Mouse (Mus musculus): ENCODE data around the gene Grasp. TPM values are rescaled to one million over a fixed set of nuclear protein-coding genes. Genes with fewer than 3 reads are reported as not detected.

The Grasp gene
- total RNA-seq, 2 experiments from 2014 or later = 89.7 to 107 TPM

DNA sequence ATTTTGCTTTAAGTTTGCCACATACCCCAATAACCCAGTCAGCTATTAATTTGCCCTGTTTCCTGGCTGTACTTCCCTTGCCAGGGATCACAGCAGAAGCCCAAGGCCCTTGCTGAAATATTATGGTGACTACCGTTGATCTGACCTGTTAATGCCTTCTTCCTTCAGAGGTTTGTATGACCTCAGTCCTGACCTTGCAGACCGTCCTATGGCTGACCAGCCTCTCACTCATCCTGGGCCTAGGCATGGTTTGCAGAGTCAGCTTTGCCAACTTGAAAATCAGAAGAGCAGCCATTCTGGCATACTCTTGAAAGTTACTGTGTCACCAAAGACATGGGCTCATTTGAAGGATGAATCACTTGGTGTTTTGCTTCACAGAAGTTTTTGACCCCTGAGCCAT, 8.9 kb upstream of the Grasp start:
- H3K27ac ChIP-seq = no peak overlapping the region
- no peak overlapping the region for H3K4me3 ChIP-seq
- intact Hi-C loops (cut with DNase I) = no loop called here
- no peak for DNase-seq (ENCODE audit: extremely low spot score in 1 of 2, low spot score in 2 of 2)
- TF ChIP-seq CTCF (IDR thresholded peaks at IDR 0.05) = no peak

DNA sequence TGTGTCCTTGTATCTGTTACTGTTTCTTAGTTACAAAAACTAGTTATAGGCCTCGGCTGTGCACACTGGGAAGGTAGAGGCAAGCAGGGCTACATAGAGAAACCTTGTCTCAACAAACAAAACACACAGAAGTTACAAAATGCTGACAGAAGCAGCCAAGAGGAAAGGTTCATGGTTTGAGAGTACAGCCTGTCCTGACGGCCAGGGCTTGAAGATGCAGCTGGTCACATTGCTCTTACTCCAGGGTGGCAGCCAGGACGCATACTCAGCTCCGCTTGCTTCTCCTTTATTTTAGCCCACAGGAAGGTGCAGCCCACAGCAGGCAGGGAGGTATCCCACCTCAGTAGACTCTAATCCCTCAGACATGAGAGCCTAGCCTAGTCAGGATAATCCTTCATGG, 8.0 kb upstream of the Grasp start:
- no peak overlapping the region for H3K4me3 ChIP-seq
- no peak overlapping the region for H3K27ac ChIP-seq
- DNase-seq (ENCODE audit: extremely low spot score in 1 of 2, low spot score in 2 of 2) = no peak
- intact Hi-C loops (cut with DNase I) = no loop called here
- TF ChIP-seq CTCF (IDR thresholded peaks at IDR 0.05) = no peak

DNA sequence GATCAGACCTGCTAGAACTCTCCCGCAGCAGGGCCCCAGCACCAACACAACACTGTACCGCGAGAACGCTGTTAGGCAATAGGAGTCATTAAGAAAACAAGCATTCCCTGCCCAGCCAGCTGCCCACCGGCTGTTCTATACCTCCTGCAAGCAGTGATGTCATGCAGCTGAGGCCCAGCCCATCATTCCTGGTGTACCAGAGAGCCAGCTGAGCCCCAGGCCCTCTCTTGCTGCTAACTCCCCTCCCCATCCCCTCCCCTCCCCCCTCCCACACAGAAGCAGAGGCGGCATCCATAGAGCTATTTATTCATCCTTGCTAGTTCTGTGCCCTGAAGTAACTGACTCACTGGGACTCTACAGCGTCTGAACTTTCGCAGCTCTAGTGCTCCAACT, 3.1 kb upstream of the Grasp start:
- Histone ChIP-seq H3K27ac (no peak overlapping the region), H3K4me3 (no peak overlapping the region)
- TF ChIP-seq CTCF (IDR thresholded peaks at IDR 0.05) = no peak
- intact Hi-C loops (cut with DNase I) = loop anchor here (1.0 to 10.0 kb wide), 3 partner anchors 62 to 854 kb away; partner anchors contain the start of gene Eif4b
- DNase-seq (ENCODE audit: extremely low spot score in 1 of 2, low spot score in 2 of 2) = no peak

DNA sequence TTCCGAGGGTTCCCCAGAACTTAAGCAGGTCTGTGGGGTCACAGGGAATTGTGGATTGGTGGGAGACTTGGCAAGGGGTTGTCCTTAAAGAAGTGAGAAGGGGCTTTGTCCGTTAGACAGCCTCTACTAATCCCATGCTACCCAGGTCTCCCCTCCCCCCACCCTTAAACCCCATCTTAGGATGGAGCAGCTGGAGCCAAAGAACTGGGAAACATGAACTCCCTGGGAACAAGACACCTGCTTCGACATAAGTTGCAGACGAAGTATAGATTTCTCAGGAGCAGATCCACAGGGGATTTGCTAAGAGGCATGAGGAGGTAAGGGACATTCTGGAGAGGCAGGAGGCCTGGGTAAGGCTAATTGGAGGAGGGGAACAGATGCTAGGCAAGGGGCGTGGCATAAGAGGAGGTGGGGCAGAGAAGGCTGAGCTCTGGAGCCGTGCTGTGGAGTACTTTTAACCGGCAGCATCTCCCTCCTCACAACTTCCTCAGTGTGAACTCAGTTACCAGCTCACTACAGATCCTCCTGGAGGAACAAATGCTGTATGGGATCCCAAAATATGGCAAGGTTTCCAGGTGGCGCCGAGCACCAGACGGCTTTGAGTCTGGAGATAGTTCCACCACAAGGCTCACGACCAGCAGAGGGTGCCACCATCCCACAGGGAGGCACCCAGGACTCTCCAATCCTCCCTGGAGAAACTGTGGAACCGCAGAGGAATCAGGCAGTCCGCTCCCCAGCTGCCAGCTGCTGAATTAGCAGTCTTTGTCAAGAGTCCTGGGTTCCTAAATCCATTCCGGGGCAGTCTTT, 2.5 kb upstream of the Grasp start:
- intact Hi-C loops (cut with DNase I) = loop anchor here (1.0 to 10.0 kb wide), 3 partner anchors 62 to 853 kb away; partner anchors contain the start of gene Eif4b
- TF ChIP-seq CTCF (IDR thresholded peaks at IDR 0.05) = peak; percentile 96
- Histone ChIP-seq H3K27ac (peak overlapping the region; percentile 60; the same call in 1 of the 2 replicates), H3K4me3 (peak overlapping the region; percentile 16; the same call in 1 of the 2 replicates)
- peak; percentile 87 to 94 for DNase-seq (ENCODE audit: extremely low spot score in 1 of 2, low spot score in 2 of 2)

DNA sequence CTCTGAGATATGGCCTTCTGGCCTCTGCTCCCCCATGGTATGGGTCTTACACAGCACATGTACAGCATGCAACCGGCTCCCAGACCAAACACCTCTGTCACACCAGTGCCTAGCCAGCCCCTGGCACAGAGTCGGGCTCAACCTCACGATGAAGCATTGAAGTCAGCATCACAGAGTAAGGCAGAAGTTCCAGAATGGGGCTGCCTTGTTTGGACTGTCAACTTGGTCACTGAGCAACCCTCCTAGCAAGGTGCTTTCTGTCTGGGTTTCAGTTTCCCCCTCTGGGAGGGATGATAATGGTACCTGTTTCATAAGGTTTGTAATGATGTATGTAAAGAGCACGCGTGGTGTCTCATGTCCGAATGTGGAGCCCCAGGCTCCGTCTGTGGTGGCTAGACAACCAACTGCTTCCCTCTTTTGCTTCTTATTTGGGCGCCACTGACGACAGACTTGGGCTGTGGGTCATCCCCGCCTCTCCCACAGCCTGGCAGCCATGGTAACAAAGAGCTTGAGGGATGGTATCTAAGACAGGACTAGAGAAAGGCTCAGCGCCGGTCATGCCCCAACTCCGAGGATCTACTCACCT, 998 bp upstream of the Grasp start:
- intact Hi-C loops (cut with DNase I) = loop anchor here (1.0 to 10.0 kb wide), 3 partner anchors 16 to 852 kb away; partner anchors contain the start of gene Eif4b
- Histone ChIP-seq H3K27ac (peak overlapping the region; percentile 97), H3K4me3 (peak overlapping the region; percentile 99)
- no peak for TF ChIP-seq CTCF (IDR thresholded peaks at IDR 0.05)
- peak in 1 of 2 experiments; percentile 50 for DNase-seq (ENCODE audit: extremely low spot score in 1 of 2, low spot score in 2 of 2)

DNA sequence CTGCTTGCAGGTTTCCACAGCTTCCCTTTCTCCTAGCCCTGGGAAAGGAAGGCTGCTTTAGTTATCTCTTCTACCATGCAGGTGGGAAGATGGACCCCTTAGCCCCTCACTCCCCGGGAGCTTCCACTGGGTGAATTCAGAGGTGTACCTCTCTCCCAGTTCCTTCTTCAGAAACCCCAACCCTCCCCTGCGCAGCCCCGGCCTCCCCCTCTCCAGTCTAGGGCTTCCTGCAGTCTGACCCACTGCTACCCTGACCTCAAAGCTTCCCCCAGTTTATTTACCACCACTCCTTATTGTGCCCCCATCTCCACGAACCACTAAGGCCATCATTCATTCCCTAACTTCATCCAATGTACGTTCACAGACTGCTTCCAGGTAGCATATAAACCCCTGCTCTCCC, 392 bp upstream of the Grasp start:
- TF ChIP-seq CTCF (IDR thresholded peaks at IDR 0.05) = no peak
- intact Hi-C loops (cut with DNase I) = loop anchor here (1.0 to 10.0 kb wide), 3 partner anchors 16 to 851 kb away; partner anchors contain the start of gene Eif4b
- DNase-seq (ENCODE audit: extremely low spot score in 1 of 2, low spot score in 2 of 2) = no peak
- Histone ChIP-seq H3K27ac (peak overlapping the region; percentile 97), H3K4me3 (peak overlapping the region; percentile 99)

DNA sequence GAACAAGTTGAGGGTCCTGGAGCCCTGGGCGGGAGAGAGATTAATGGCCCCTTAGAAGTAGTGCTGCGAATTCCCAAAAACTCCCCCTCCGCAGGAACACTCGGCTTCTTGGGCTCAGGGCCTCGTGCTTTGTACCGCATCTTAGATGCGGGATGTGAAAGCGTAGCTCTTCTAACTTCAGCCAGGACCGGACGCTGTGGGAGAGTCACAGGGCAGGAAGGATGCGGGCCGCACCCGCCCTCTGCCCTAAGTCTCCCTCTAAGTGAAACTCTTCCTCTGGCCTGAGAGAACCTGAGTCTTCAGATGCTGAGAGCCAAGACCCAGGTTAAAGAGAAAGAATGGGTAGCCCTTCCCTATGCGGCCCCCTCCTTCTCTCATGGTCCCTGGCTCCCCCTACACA, 989 bp downstream of the Grasp start:
- TF ChIP-seq CTCF (IDR thresholded peaks at IDR 0.05) = no peak
- H3K27ac ChIP-seq = peak overlapping the region; percentile 97
- peak overlapping the region; percentile 99 for H3K4me3 ChIP-seq
- intact Hi-C loops (cut with DNase I) = loop anchor here (1.0 to 10.0 kb wide), 4 partner anchors 11 to 850 kb away; partner anchors contain the start of gene Eif4b
- DNase-seq (ENCODE audit: extremely low spot score in 1 of 2, low spot score in 2 of 2) = no peak

DNA sequence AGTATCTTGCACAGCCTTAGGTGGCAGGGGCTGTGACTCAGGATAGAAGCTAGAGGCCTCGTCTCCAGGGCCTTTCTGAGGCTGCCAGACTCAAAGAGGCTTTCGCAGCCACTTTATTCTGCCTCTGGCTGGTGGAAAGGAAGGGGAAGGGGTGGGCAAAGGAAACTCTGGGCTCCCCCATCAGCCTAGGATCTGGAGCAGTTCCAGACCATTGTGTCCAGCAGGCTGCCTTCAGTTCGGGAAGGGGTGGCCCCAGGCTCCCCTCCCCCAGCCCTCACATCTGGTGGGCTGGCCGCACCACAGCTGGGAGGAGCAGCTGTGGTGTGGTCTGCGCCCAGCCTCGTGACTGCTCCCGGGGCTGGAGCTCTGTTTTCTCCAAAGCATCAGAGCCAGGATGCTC, 4.0 kb downstream of the Grasp start:
- intact Hi-C loops (cut with DNase I) = loop anchor here (5.0 to 10.0 kb wide), 2 partner anchors 754 to 847 kb away; partner anchors contain the start of gene Eif4b
- Histone ChIP-seq H3K27ac (peak overlapping the region; percentile 72), H3K4me3 (peak overlapping the region; percentile 23; the same call in 1 of the 2 replicates)
- TF ChIP-seq CTCF (IDR thresholded peaks at IDR 0.05) = no peak
- no peak for DNase-seq (ENCODE audit: extremely low spot score in 1 of 2, low spot score in 2 of 2)

DNA sequence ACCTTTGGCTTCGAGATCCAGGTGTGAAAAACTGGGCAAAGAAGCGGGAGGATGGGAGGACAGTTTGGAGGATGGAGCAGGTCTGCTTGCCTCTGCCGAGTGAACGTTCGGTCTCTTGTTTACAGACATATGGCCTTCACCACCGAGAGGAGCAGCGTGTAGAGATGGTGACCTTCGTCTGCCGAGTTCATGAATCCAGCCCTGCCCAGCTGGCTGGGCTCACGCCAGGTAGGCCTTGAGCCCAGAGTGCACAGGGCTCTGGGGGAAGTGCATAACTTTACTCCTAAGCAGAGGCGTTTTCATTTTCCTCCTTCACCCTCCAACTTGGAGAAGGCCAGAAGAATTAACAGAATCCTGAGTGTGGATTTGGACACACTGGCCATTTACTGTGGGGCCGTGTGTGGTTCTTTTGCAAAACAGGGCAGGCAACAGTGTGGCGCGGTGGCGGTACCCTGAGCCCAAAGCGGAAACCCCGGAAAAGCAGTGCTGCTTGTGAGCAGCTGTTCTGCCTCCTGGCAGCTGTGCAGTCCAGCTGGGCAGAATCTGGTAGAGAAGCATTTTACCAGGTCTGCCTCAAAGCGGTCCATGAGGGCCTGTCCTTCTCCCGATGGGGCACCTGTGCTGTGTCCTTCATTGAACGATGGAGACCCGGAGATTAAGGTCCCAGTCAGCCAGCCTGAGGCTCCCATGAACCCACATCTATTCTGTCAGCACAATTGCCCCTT, 5.0 kb downstream of the Grasp start:
- TF ChIP-seq CTCF (IDR thresholded peaks at IDR 0.05) = no peak
- Histone ChIP-seq H3K4me3 (no peak overlapping the region), H3K27ac (peak overlapping the region; percentile 72; the same call in 1 of the 2 replicates)
- intact Hi-C loops (cut with DNase I) = loop anchor here (5.0 to 10.0 kb wide), 2 partner anchors 753 to 846 kb away; partner anchors contain the start of gene Eif4b
- no peak for DNase-seq (ENCODE audit: extremely low spot score in 1 of 2, low spot score in 2 of 2)

DNA sequence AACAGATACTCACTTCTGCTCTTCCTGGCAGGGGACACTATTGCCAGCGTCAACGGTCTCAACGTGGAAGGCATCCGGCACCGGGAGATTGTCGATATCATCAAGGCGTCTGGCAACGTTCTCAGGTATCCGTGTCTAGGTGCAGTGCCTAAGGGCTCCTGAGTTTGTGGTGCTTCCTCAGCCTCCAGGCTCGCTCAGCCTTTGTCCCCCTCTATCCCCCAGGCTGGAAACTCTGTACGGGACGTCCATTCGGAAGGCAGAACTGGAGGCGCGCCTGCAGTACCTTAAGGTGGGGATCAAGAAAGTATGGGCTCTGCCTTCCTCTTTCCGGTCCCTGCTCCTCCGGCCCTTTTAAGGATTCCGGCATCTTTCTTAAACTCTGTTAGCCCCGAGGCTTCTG, 6.5 kb downstream of the Grasp start:
- DNase-seq (ENCODE audit: extremely low spot score in 1 of 2, low spot score in 2 of 2) = no peak
- H3K27ac ChIP-seq = no peak overlapping the region; the same call in 1 of the 2 replicates
- intact Hi-C loops (cut with DNase I) = no loop called here
- no peak overlapping the region for H3K4me3 ChIP-seq
- TF ChIP-seq CTCF (IDR thresholded peaks at IDR 0.05) = no peak

DNA sequence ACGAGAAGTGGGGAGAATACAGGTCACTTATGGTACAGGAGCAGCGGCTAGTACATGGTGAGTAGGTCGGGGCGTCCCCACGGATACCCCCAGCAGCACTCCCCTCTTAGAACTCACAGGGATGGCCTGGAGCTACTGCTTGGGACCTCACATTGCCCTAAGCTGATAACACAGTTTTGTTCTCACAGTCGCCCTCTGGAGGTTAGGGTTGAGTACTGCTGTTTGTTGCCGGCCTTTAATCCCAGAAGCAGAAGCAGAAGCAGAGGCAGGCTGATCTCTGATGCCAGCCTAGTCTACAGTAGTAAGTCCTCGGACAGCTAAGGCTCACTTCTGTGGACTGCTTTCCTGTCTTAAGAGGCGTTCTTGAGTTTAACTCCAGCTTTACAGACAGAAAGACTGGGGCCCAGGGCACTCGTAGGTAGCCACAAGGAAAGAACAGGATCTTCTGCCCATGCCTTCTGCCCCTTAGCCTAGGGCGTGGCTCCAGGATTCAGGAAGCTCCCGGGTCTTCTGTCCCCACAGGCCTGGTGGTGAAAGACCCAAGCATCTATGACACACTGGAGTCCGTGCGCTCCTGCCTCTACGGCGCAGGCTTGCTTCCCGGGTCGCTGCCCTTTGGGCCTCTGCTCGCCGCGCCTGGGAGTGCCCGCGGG, 7.1 kb downstream of the Grasp start:
- H3K27ac ChIP-seq = peak overlapping the region; percentile 33
- no peak for DNase-seq (ENCODE audit: extremely low spot score in 1 of 2, low spot score in 2 of 2)
- H3K4me3 ChIP-seq = no peak overlapping the region
- TF ChIP-seq CTCF (IDR thresholded peaks at IDR 0.05) = peak; percentile 52
- intact Hi-C loops (cut with DNase I) = no loop called here

All from left cerebral cortex, adult 2 months (tissue).